Mouse (Mus musculus): ENCODE results near the gene Vmn2r66. TPM values are rescaled to one million over a fixed set of nuclear protein-coding genes. Genes with fewer than 3 reads are reported as not detected.

The Vmn2r66 gene
- not detected in 2 replicates for total RNA-seq (2017)

- ATAC-seq (replicated peaks; ENCODE audit: low read depth, poor library complexity, severe bottlenecking), result no peak
These were observed at the start of gene Vmn2r66 for GRCm38 (mm10) chr7:85012168-85012567. Gene Vmn2r66 (minus strand): TSS chr7:85012268.

- no peak for ATAC-seq (replicated peaks; ENCODE audit: low read depth, poor library complexity, severe bottlenecking)
These were observed 15.4 kb downstream of the Vmn2r66 start for GRCm38 (mm10) chr7:84996694-84997093.

GRCm38 (mm10) chr7:84964015-84964414, 48.1 kb downstream of the Vmn2r66 start, which contains the start of gene Vmn2r65:
Gene Vmn2r65 (minus strand): TSS chr7:84964115.
- ATAC-seq (replicated peaks; ENCODE audit: low read depth, poor library complexity, severe bottlenecking), result no peak

Other genes with a start within 250 kb of the Vmn2r66 start
- gene Olfr291, start 158.7 kb downstream of the Vmn2r66 start, total RNA-seq (2017), result not detected in 2 replicates
- gene Vmn2r65, start 48.2 kb downstream of the Vmn2r66 start, total RNA-seq (2017), result not detected in 2 replicates
- gene Vmn2r67, start 143.7 kb upstream of the Vmn2r66 start, total RNA-seq (2017), result not detected in 2 replicates
- not detected in 2 replicates for gene Vmn2r68, start 225.5 kb upstream of the Vmn2r66 start, total RNA-seq (2017)